In genomic region chr11:56716953-56717352, GRCm38 (mm10) we compare ENCODE assay signal across 18 mouse cellular contexts.
DNase-seq lines count a peak whose midpoint lies in the region; ATAC-seq and TF ChIP-seq lines count a peak whose summit lies in the region.
"Had no signal": no experiment of that assay in that cellular context is flagged by ENCODE, and none has a peak within 500 bp of the region (broad histone marks: within the 10 kb centered on the region; RNA-seq: fewer than 3 reads in every experiment).

No protein-coding gene starts in this region.

- H3K9ac ChIP-seq in hindbrain, postnatal 0 days (replicated peaks; ENCODE audit: low read length) = no peak overlapping the region
- H3K9ac ChIP-seq: forebrain, embryonic 15.5 days; hindbrain, embryonic 13.5 days; intestine, embryonic 15.5 days; liver, embryonic 15.5 days; neural tube, embryonic 12.5 days had no signal

- H3K27ac ChIP-seq in hindbrain, postnatal 0 days = no peak overlapping the region
- H3K27ac ChIP-seq: embryonic facial prominence, embryonic 10.5 days; forebrain, embryonic 15.5 days; hindbrain, embryonic 13.5 days; intestine, embryonic 15.5 days; liver, embryonic 15.5 days; neural tube, embryonic 12.5 days had no signal

- no peaks in the 10 kb centered on the region for H3K36me3 ChIP-seq in hindbrain, postnatal 0 days (ENCODE audit: insufficient read depth, low read length)
- H3K36me3 ChIP-seq: embryonic facial prominence, embryonic 10.5 days; forebrain, embryonic 15.5 days; hindbrain, embryonic 13.5 days; intestine, embryonic 15.5 days; liver, embryonic 15.5 days; neural tube, embryonic 12.5 days had no signal

- H3K9me3 ChIP-seq in hindbrain, postnatal 0 days (ENCODE audit: low read length) = no peaks in the 10 kb centered on the region
- H3K9me3 ChIP-seq: embryonic facial prominence, embryonic 10.5 days; forebrain, embryonic 15.5 days; hindbrain, embryonic 13.5 days; intestine, embryonic 15.5 days; liver, embryonic 15.5 days; neural tube, embryonic 12.5 days had no signal

- H3K4me2 ChIP-seq in hindbrain, postnatal 0 days (ENCODE audit: low read depth, low read length) = no peak overlapping the region
- H3K4me2 ChIP-seq: forebrain, embryonic 15.5 days; hindbrain, embryonic 13.5 days; intestine, embryonic 15.5 days; liver, embryonic 15.5 days; neural tube, embryonic 12.5 days had no signal

- H3K4me1 ChIP-seq in hindbrain, postnatal 0 days (ENCODE audit: insufficient read depth, low read length) = no peaks in the 10 kb centered on the region
- H3K4me1 ChIP-seq: embryonic facial prominence, embryonic 10.5 days; forebrain, embryonic 15.5 days; hindbrain, embryonic 13.5 days; intestine, embryonic 15.5 days; liver, embryonic 15.5 days; neural tube, embryonic 12.5 days had no signal

- ATAC-seq in hindbrain, postnatal 0 days = no peak
- ATAC-seq: forebrain, embryonic 15.5 days; intestine, embryonic 15.5 days had no signal

- 90% methylated on average over 2 of the region's 2 CpGs for WGBS in hindbrain, postnatal 0 days

- DNase-seq in lung, postnatal 36 days = peak; percentile 2
- DNase-seq in lung, postnatal 14 days = no peak
- peak; percentile 34 to 65 for DNase-seq in layer of hippocampus, adult 18-20 months (ENCODE audit: low spot score in 2 of 2)
- DNase-seq in left cerebral cortex, adult 18-20 months (ENCODE audit: low spot score in 2 of 2) = peak; percentile 19 to 32
- peak; percentile 72 for DNase-seq in telencephalon, adult 2 months (ENCODE audit: low read depth, low spot score)
- DNase-seq in hindbrain, postnatal 0 days (ENCODE audit: low spot score) = no peak
- no peak for DNase-seq in urinary bladder, postnatal 10 days (ENCODE audit: low spot score)
- DNase-seq: cerebellum, postnatal 14 days; gastrocnemius, postnatal 10 days; heart, postnatal 14 days; lung, postnatal 10 days; thymus, adult 2 months had no signal

- no peak for TF ChIP-seq CTCF in hindbrain, postnatal 0 days (IDR thresholded peaks at IDR 0.05; ENCODE audit: low read depth)

- H3K27me3 ChIP-seq in hindbrain, postnatal 0 days (ENCODE audit: insufficient read depth, low read length) = no peaks in the 10 kb centered on the region
- H3K27me3 ChIP-seq: forebrain, embryonic 15.5 days; hindbrain, embryonic 13.5 days; intestine, embryonic 15.5 days; liver, embryonic 15.5 days; neural tube, embryonic 12.5 days had no signal

- H3K4me3 ChIP-seq in hindbrain, postnatal 0 days (ENCODE audit: low read length) = no peak overlapping the region
- H3K4me3 ChIP-seq: embryonic facial prominence, embryonic 10.5 days; forebrain, embryonic 15.5 days; hindbrain, embryonic 13.5 days; intestine, embryonic 15.5 days; liver, embryonic 15.5 days; neural tube, embryonic 12.5 days had no signal

Comparison
In these comparisons a context has a peak if more than half of its experiments do, and no peak if none do; other contexts are left out.
1. DNase-seq: peak in lung, postnatal 36 days (single experiment), layer of hippocampus, adult 18-20 months (2 of 2), left cerebral cortex, adult 18-20 months (2 of 2) and telencephalon, adult 2 months (single experiment); none in lung, postnatal 14 days (single experiment), hindbrain, postnatal 0 days (single experiment) and urinary bladder, postnatal 10 days (single experiment).